Mouse (Mus musculus) MEL (cell line): ENCODE data around the gene Ttc16. TPM values are rescaled to one million over a fixed set of nuclear protein-coding genes. Genes with fewer than 3 reads are reported as not detected.

Experiments
- DNase-seq: peaks from one replicate; pipeline ENCODE4 v3.0.0; 2011; ENCODE audit warnings: low read depth, low spot score
- H3K27ac ChIP-seq: 2 replicates; pipeline ENCODE4 v1.5.1; 2012; ENCODE audit warnings: low read depth, mild to moderate bottlenecking, control low read depth, low read length, moderate library complexity; ENCODE audit not compliant: control insufficient read depth
- H3K27me3 ChIP-seq, 2 experiments: fragments of 150-350 bp in 1 of 2; sonication (generic) in 1 of 2; 2 replicates each; pipeline ENCODE4 v1.6.1; 2012; ENCODE audit warnings: low read length in 2 of 2, mild to moderate bottlenecking in 2 of 2, improper control_type of control experiment in 1 of 2, moderate library complexity in 1 of 2; ENCODE audit not compliant: insufficient read depth in 2 of 2, control insufficient read depth in 1 of 2
- H3K36me3 ChIP-seq, 2 experiments: 2 replicates each; pipeline ENCODE4 v1.6.1; 2012 to 2014; ENCODE audit warnings: low read length in 2 of 2, improper control_type of control experiment in 1 of 2, inconsistent platforms in 1 of 2, mild to moderate bottlenecking in 1 of 2; ENCODE audit not compliant: insufficient read depth in 2 of 2, control insufficient read depth in 1 of 2
- H3K4me1 ChIP-seq, 2 experiments: fragments of 150-350 bp in 1 of 2; sonication (generic) in 1 of 2; 2 replicates each; pipeline ENCODE4 v1.6.1; 2012; ENCODE audit warnings: low read length in 2 of 2, improper control_type of control experiment in 1 of 2, mild to moderate bottlenecking in 1 of 2; ENCODE audit not compliant: insufficient read depth in 2 of 2, control insufficient read depth in 1 of 2
- H3K4me3 ChIP-seq, 2 experiments: fragments of 150-350 bp in 1 of 2; sonication (generic) in 1 of 2; 2 replicates each; pipeline ENCODE4 v1.5.1; 2012; ENCODE audit warnings: low read depth in 2 of 2, low read length in 2 of 2, mild to moderate bottlenecking in 2 of 2, moderate library complexity in 2 of 2, control low read depth in 1 of 2, improper control_type of control experiment in 1 of 2; ENCODE audit not compliant: control insufficient read depth in 1 of 2, insufficient read depth in 1 of 2
- H3K79me2 ChIP-seq: 2 replicates; pipeline ENCODE4 v1.6.1; 2012; ENCODE audit warnings: mild to moderate bottlenecking, low read length, moderate library complexity; ENCODE audit not compliant: control insufficient read depth, poor library complexity, insufficient read depth
- H3K9ac ChIP-seq: 2 replicates; pipeline ENCODE4 v1.6.1; 2012; ENCODE audit warnings: low read depth, mild to moderate bottlenecking, control low read depth, low read length, moderate library complexity; ENCODE audit not compliant: control insufficient read depth, poor library complexity, severe bottlenecking
- H3K9me3 ChIP-seq: fragments of 150-350 bp; sonication (generic); replicated peaks from 2 replicates; pipeline ENCODE4 v1.6.1; 2012; ENCODE audit warnings: mild to moderate bottlenecking, low read length, improper control_type of control experiment, moderate library complexity; ENCODE audit not compliant: insufficient read depth
- CHD2 ChIP-seq: IDR thresholded peaks from 2 replicates; pipeline ENCODE4 v1.6.1; 2011; ENCODE audit warnings: low read length, improper control_type of control experiment
- CTCF ChIP-seq, 3 experiments: IDR thresholded peaks in 2 of 3; conservative IDR thresholded peaks in 1 of 3; 2 replicates each; pipeline ENCODE4 v1.5.1; 2011 to 2012; ENCODE audit warnings: low read length in 3 of 3, low read depth in 2 of 3, mild to moderate bottlenecking in 2 of 3, improper control_type of control experiment in 1 of 3, inconsistent platforms in 1 of 3, mixed read lengths in 1 of 3, moderate library complexity in 1 of 3; ENCODE audit not compliant: control insufficient read depth in 1 of 3, insufficient read depth in 1 of 3, poor library complexity in 1 of 3, severe bottlenecking in 1 of 3
- EP300 ChIP-seq, 2 experiments: IDR thresholded peaks; 2 replicates each; pipeline ENCODE4 v1.6.1; 2011; ENCODE audit warnings: improper control_type of control experiment in 2 of 2, low read length in 2 of 2, low read depth in 1 of 2, mild to moderate bottlenecking in 1 of 2
- ETS1 ChIP-seq: IDR thresholded peaks from 2 replicates; pipeline ENCODE4 v1.6.1; 2012; ENCODE audit warnings: low read depth, mild to moderate bottlenecking, inconsistent platforms, low read length, improper control_type of control experiment, moderate library complexity
- GABPA ChIP-seq: IDR thresholded peaks from 2 replicates; pipeline ENCODE4 v1.6.1; 2012; ENCODE audit warnings: low read depth, mild to moderate bottlenecking, inconsistent platforms, low read length, improper control_type of control experiment, moderate library complexity
- GATA1 ChIP-seq: IDR thresholded peaks from 2 replicates; pipeline ENCODE4 v1.6.1; 2011; ENCODE audit warnings: low read depth, low read length, improper control_type of control experiment
- JUND ChIP-seq: IDR thresholded peaks from 2 replicates; pipeline ENCODE4 v1.6.1; 2011; ENCODE audit warnings: low read depth, mild to moderate bottlenecking, improper control_type of control experiment, low read length
- KAT2A ChIP-seq: conservative IDR thresholded peaks from 2 replicates; pipeline ENCODE4 v1.6.1; 2012; ENCODE audit warnings: low read depth, low read length, improper control_type of control experiment, inconsistent platforms
- MAX ChIP-seq: IDR thresholded peaks from 2 replicates; pipeline ENCODE4 v1.6.1; 2011; ENCODE audit warnings: low read length, improper control_type of control experiment
- MYB ChIP-seq: IDR thresholded peaks from 2 replicates; pipeline ENCODE4 v1.6.1; 2011; ENCODE audit warnings: mild to moderate bottlenecking, low read depth, low read length, improper control_type of control experiment
- POLR2AphosphoS5 ChIP-seq: IDR thresholded peaks from 2 replicates; pipeline ENCODE4 v1.6.1; 2012; ENCODE audit warnings: low read depth, borderline replicate concordance, mild to moderate bottlenecking, inconsistent platforms, low read length, moderate library complexity, mixed read lengths
- RAD21 ChIP-seq: IDR thresholded peaks from 2 replicates; pipeline ENCODE4 v1.6.1; 2011; ENCODE audit warnings: mild to moderate bottlenecking, low read depth, low read length, improper control_type of control experiment
- SIN3A ChIP-seq: IDR thresholded peaks from 2 replicates; pipeline ENCODE4 v1.6.1; 2012; ENCODE audit warnings: low read length, improper control_type of control experiment, inconsistent platforms
- TAL1 ChIP-seq: IDR thresholded peaks from 2 replicates; pipeline ENCODE4 v1.6.1; 2012; ENCODE audit warnings: mild to moderate bottlenecking, inconsistent platforms, low read length, moderate library complexity, mixed read lengths
- TCF12 ChIP-seq: IDR thresholded peaks from 2 replicates; pipeline ENCODE4 v1.6.1; 2014; ENCODE audit warnings: low read depth, mild to moderate bottlenecking, inconsistent platforms, low read length, improper control_type of control experiment, moderate library complexity
- UBTF ChIP-seq: IDR thresholded peaks from 2 replicates; pipeline ENCODE4 v1.6.1; 2012; ENCODE audit warnings: low read depth, mild to moderate bottlenecking, inconsistent platforms, low read length, improper control_type of control experiment, moderate library complexity, borderline replicate concordance; ENCODE audit not compliant: insufficient read depth
- USF2 ChIP-seq, 2 experiments: IDR thresholded peaks; 2 replicates each; pipeline ENCODE4 v1.6.1; 2011 to 2012; ENCODE audit warnings: improper control_type of control experiment in 2 of 2, low read length in 2 of 2, borderline replicate concordance in 1 of 2, inconsistent platforms in 1 of 2, low read depth in 1 of 2, mild to moderate bottlenecking in 1 of 2; ENCODE audit not compliant: insufficient read depth in 1 of 2
- ZKSCAN1 ChIP-seq: IDR thresholded peaks from 2 replicates; pipeline ENCODE4 v1.6.1; 2012; ENCODE audit warnings: low read depth, mild to moderate bottlenecking, inconsistent platforms, low read length, improper control_type of control experiment, moderate library complexity
- ZMIZ1 ChIP-seq: IDR thresholded peaks from 2 replicates; pipeline ENCODE4 v1.6.1; 2012; ENCODE audit warnings: low read depth, mild to moderate bottlenecking, inconsistent platforms, low read length, improper control_type of control experiment, moderate library complexity
- polyA plus RNA-seq, 2 experiments: library from polyadenylated mRNA; stranded (reverse) in 1 of 2; unstranded in 1 of 2; fragments of >175 nt in 1 of 2; fragments of >200 nt in 1 of 2; gene quantifications; 2 replicates each; pipeline versions ENCODE4 v1.2.1 to v1.2.4; 2012; ENCODE audit warnings: low replicate concordance in 2 of 2, low read depth in 1 of 2; ENCODE audit not compliant: insufficient read length in 2 of 2, insufficient read depth in 1 of 2, missing spikeins in 1 of 2
- total RNA-seq: library from RNA; depleted of rRNA; stranded (reverse); fragments of 300-350 nt; gene quantifications from 2 replicates; pipeline ENCODE4 v1.2.3, GENCODE M21; 2012

Ttc16 gene
- total and polyA plus RNA-seq, 3 experiments: 0.35 to 0.69 TPM; not detected in 1

GRCm38 (mm10) chr2:32750199-32750598, 25.2 kb downstream of the Ttc16 start:
- DNase-seq: no peak
- Histone ChIP-seq H3K27me3 (no peaks in the 10 kb centered on the region), H3K36me3 (no peaks in the 10 kb centered on the region), H3K4me1 (no peaks in the 10 kb centered on the region), H3K9me3 (no peaks in the 10 kb centered on the region), H3K9ac (no peak overlapping the region), H3K27ac (no peak overlapping the region), H3K4me3 (no peak overlapping the region), H3K79me2 (no peaks in the 10 kb centered on the region)
- TF ChIP-seq USF2 (IDR thresholded peaks at IDR 0.05; ENCODE audit: borderline replicate concordance in 1 of 2, insufficient read depth in 1 of 2, low read depth in 1 of 2, low read length in 2 of 2): no peak
- no peak for TF ChIP-seq GATA1
- TF ChIP-seq MAX: no peak
- no peak; a peak in 1 of 6 replicates for TF ChIP-seq CTCF (IDR thresholded peaks at IDR 0.05 in 2 of 3, conservative IDR thresholded peaks at IDR 0.05 in 1 of 3; ENCODE audit: control insufficient read depth in 1 of 3, insufficient read depth in 1 of 3, low read depth in 2 of 3, low read length in 3 of 3, poor library complexity in 1 of 3, severe bottlenecking in 1 of 3)
- TF ChIP-seq SIN3A: no peak
- TF ChIP-seq KAT2A: no peak
- no peak for TF ChIP-seq MYB
- no peak for TF ChIP-seq RAD21
- no peak for TF ChIP-seq ZKSCAN1

GRCm38 (mm10) chr2:32749082-32749481, 26.4 kb downstream of the Ttc16 start:
- no peak for DNase-seq
- no peak overlapping the region for H3K9ac ChIP-seq
- no peaks in the 10 kb centered on the region for H3K79me2 ChIP-seq
- H3K4me3 ChIP-seq: no peak overlapping the region
- no peaks in the 10 kb centered on the region for H3K4me1 ChIP-seq
- H3K27me3 ChIP-seq: no peaks in the 10 kb centered on the region
- H3K27ac ChIP-seq: no peak overlapping the region
- no peaks in the 10 kb centered on the region for H3K36me3 ChIP-seq
- no peaks in the 10 kb centered on the region for H3K9me3 ChIP-seq
- TF ChIP-seq SIN3A: no peak
- no peak for TF ChIP-seq CHD2
- TF ChIP-seq TCF12: no peak
- no peak for TF ChIP-seq EP300 (IDR thresholded peaks at IDR 0.05; ENCODE audit: low read depth in 1 of 2, low read length in 2 of 2)
- TF ChIP-seq ETS1: no peak
- TF ChIP-seq TAL1: no peak
- no peak for TF ChIP-seq UBTF
- TF ChIP-seq ZMIZ1: no peak
- TF ChIP-seq RAD21: no peak
- TF ChIP-seq POLR2AphosphoS5: no peak
- TF ChIP-seq USF2 (IDR thresholded peaks at IDR 0.05; ENCODE audit: borderline replicate concordance in 1 of 2, insufficient read depth in 1 of 2, low read depth in 1 of 2, low read length in 2 of 2): no peak
- TF ChIP-seq GABPA: no peak
- no peak for TF ChIP-seq JUND
